In genomic region chr15:80254847-80255645, GRCm38 (mm10) we compare ENCODE assay signal across 8 mouse cellular contexts. TPM values are rescaled to one million over a fixed set of nuclear protein-coding genes. Genes with fewer than 3 reads are reported as not detected.
DNase-seq lines count a peak whose midpoint lies in the region; ATAC-seq and TF ChIP-seq lines count a peak whose summit lies in the region.

TSS of gene Atf4 (plus strand) at chr15:80255184.

- under 1% methylated on average over 56 of the region's 62 CpGs for WGBS in hindbrain, postnatal 0 days

- peak within 1 kb of the TSS; percentile 98 for H3K9ac ChIP-seq in hindbrain, postnatal 0 days (replicated peaks; ENCODE audit: low read length)

- peak; percentile 81 for ATAC-seq in common myeloid progenitor, adult 5-6 weeks (replicated peaks; ENCODE audit: low read depth, poor library complexity, severe bottlenecking)
- ATAC-seq in hindbrain, postnatal 0 days: peak; percentile 96
- peak; percentile 80 for ATAC-seq in megakaryocyte, adult 5-6 weeks (ENCODE audit: poor library complexity, severe bottlenecking)

- peak within 1 kb of the TSS; percentile 99 for H3K27ac ChIP-seq in gastrocnemius, adult 2 months
- peak within 1 kb of the TSS; percentile 98 for H3K27ac ChIP-seq in hindbrain, postnatal 0 days
- peak within 1 kb of the TSS; percentile 100 for H3K27ac ChIP-seq in left cerebral cortex, adult 2 months

- H3K4me2 ChIP-seq in hindbrain, postnatal 0 days (ENCODE audit: low read depth, low read length): peak within 1 kb of the TSS; percentile 99

- H3K27me3 ChIP-seq in hindbrain, postnatal 0 days (ENCODE audit: insufficient read depth, low read length): no peaks in the 10 kb centered on the region

- H3K9me3 ChIP-seq in hindbrain, postnatal 0 days (ENCODE audit: low read length): no peaks in the 10 kb centered on the region

- DNase-seq in ZHBTc4 (ENCODE audit: low read depth, low spot score): peak; percentile 100
- peak; percentile 99 for DNase-seq in gastrocnemius, adult 2 months
- DNase-seq in hindbrain, postnatal 0 days (ENCODE audit: low spot score): peak; percentile 100
- peak; percentile 98 for DNase-seq in left cerebral cortex, adult 2 months (ENCODE audit: extremely low spot score in 1 of 2, low spot score in 2 of 2)
- peak; percentile 98 for DNase-seq in right cerebral cortex, adult 2 months (ENCODE audit: low spot score in 2 of 2)
- DNase-seq in urinary bladder, postnatal 14 days (ENCODE audit: low spot score): peak; percentile 98

- no peak for TF ChIP-seq CTCF in gastrocnemius, adult 2 months (IDR thresholded peaks at IDR 0.05)
- TF ChIP-seq CTCF in hindbrain, postnatal 0 days (IDR thresholded peaks at IDR 0.05; ENCODE audit: low read depth): peak; percentile 26; the same call in 1 of the 2 replicates
- no peak for TF ChIP-seq CTCF in left cerebral cortex, adult 2 months (IDR thresholded peaks at IDR 0.05)

- intact Hi-C loops in gastrocnemius, adult 2 months (cut with DNase I): loop anchor here (2.0 kb wide), 1 partner anchor 20 kb away; the partner anchor contains the start of genes AC140267.1 and Mief1
- intact Hi-C loops in left cerebral cortex, adult 2 months (cut with DNase I): loop anchor here (2.0 to 5.0 kb wide), 2 partner anchors 20 to 542 kb away; partner anchors contain the start of genes AC140267.1 and Mief1

- H3K4me1 ChIP-seq in hindbrain, postnatal 0 days (ENCODE audit: insufficient read depth, low read length): peaks cover 18% of the 10 kb centered on the region; the same call in 1 of the 2 replicates

- H3K36me3 ChIP-seq in hindbrain, postnatal 0 days (ENCODE audit: insufficient read depth, low read length): peaks cover 40% of the 10 kb centered on the region

- peak within 1 kb of the TSS; percentile 78 for H3K4me3 ChIP-seq in gastrocnemius, adult 2 months
- peak within 1 kb of the TSS; percentile 79 for H3K4me3 ChIP-seq in hindbrain, postnatal 0 days (ENCODE audit: low read length)
- H3K4me3 ChIP-seq in left cerebral cortex, adult 2 months: peak within 1 kb of the TSS; percentile 97

RNA-seq across cellular contexts. Expression of gene Atf4, which starts in this region (rescaled TPM):
- 363 and 374 TPM in 2 replicates for total RNA-seq in common myeloid progenitor, adult 5-6 weeks (2017)
- 100 to 1,000 TPM; 146 to 171 TPM for total RNA-seq in gastrocnemius, adult 2 months (2021)
- 140 and 157 TPM in 2 replicates for total RNA-seq in hindbrain, postnatal 0 days (2014; rRNA removed)
- 104 and 109 TPM in 2 replicates for polyA plus RNA-seq in hindbrain, postnatal 0 days (2015; fragmentation: Nextera tagmentation; extraction: Ambion mirVana)
- total RNA-seq in left cerebral cortex, adult 2 months (2021): 100 to 1,000 TPM; 119 to 120 TPM
- total RNA-seq in megakaryocyte, adult 5-6 weeks (2015): 172 and 184 TPM in 2 replicates
- total RNA-seq in megakaryocyte, adult 5-6 weeks (2017): 253 and 263 TPM in 2 replicates

Comparison
In these comparisons a context has a peak if more than half of its experiments do, and no peak if none do; other contexts are left out.
1. Peak in every context shown above with its lines: DNase-seq, ATAC-seq, H3K4me3 ChIP-seq and H3K27ac ChIP-seq.